Mouse (Mus musculus) erythroblast, embryonic 14.5 days (primary cell): ENCODE data around the gene Smarca4.

Experiments used
- GATA1 ChIP-seq: IDR thresholded peaks from 2 replicates; pipeline ENCODE4 v1.6.1; 2012; ENCODE audit warnings: low read length, inconsistent platforms, mixed read lengths
- TAL1 ChIP-seq: IDR thresholded peaks from 3 replicates; pipeline ENCODE4 v1.6.1; 2012; ENCODE audit warnings: low read length, inconsistent platforms, mixed read lengths

GRCm38 (mm10) chr9:21683897-21684296 lies 67.9 kb downstream of the Smarca4 start:
- TF ChIP-seq TAL1 (no peak), GATA1 (no peak)
